Mouse (Mus musculus): Measurements from ENCODE around the gene Prrt4. TPM values are rescaled to one million over a fixed set of nuclear protein-coding genes. Genes with fewer than 3 reads are reported as not detected.
"Not testable (repeated sequence)": the region's sequence is repeated elsewhere in the genome, so short reads cannot be mapped to it uniquely, and the experiment has no call there.

The Prrt4 gene
- 4.6 and 6.1 TPM in 2 replicates for polyA plus RNA-seq (2015; fragmentation: Nextera tagmentation; extraction: Ambion mirVana)

DNA sequence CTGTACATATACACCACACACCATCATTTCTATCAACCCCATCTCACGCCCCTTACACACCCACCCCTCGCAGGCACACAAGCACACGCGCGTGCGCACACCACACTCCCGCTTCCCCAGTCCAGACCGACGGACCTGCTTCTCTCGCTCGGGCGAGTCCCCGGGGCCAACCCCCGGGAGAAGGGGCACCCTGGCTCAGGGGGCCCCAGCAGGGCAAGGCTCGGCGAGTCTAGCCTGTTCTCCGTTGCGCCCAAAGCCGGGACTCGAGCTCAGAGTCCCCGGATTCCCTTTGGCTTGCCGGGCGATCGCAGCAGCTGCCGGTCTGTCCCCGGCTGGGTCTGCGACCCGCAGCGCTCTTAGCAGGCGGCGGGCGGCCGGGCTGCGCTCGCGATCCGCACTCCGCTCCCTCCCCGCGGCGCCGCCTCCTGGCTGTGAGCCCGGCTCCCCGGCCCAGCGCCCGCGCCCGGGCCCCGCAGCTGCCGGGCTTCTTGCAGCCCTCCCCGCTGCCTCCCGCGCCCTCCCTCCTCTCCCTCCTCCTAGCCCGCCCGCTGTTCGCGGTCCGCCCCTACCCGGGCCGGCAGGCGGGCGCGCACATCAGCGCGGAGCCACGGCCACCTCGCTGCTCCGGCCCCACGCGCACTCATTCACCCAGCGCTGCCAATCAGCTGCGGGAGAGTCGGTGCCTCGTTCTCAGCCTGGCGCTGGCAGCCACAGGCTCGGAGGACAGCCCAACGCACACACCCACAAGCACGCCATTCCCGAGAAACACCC is at the start of gene Prrt4:
TSS of gene Prrt4 (minus strand) at position 697 of the 771 bp plus-strand sequence.
- Histone ChIP-seq H3K4me3 (replicated peaks; ENCODE audit: low read length) (peak within 1 kb of the TSS; percentile 64), H3K9ac (replicated peaks; ENCODE audit: low read depth, low read length) (peak within 1 kb of the TSS; percentile 86), H3K36me3 (ENCODE audit: control insufficient read depth, insufficient read depth) (no peaks in the 10 kb centered on the region), H3K4me1 (replicated peaks; ENCODE audit: control insufficient read depth, insufficient read depth, low read length) (peaks cover 12% of the 10 kb centered on the region), H3K27ac (ENCODE audit: low read length) (peak within 1 kb of the TSS; percentile 87), H3K27me3 (replicated peaks; ENCODE audit: control insufficient read depth, insufficient read depth, low read length) (peaks cover 13% of the 10 kb centered on the region; the same call in 1 of the 2 replicates), H3K4me2 (ENCODE audit: low read length) (peak within 1 kb of the TSS; percentile 82), H3K9me3 (ENCODE audit: control insufficient read depth, low read length) (no peaks in the 10 kb centered on the region)
- ATAC-seq = peak; percentile 87
- WGBS = under 1% methylated on average over 58 of the region's 79 CpGs

DNA sequence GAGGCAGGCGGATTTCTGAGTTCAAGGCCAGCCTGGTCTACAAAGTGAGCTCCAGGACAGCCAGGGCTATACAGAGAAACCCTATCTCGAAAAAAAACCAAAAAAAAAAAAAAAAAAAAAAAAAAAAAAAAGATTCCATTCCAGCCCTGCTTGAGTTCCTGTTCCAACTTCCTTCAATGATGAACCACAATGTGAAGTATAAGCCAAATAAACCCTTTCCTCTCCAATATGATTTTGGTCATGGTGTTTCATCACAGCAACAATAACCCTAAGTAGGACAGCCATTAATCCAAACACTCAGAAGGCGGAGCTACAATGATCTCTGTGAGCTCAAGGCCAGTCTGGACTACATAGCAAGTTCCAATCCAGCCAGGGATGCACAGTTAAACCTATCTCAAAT is 38.3 kb upstream of the Prrt4 start:
- WGBS = 93% methylated on average over 1 of the region's 3 CpGs
- not testable (repeated sequence) for H3K27ac ChIP-seq (ENCODE audit: low read length); H3K9ac ChIP-seq (replicated peaks; ENCODE audit: low read depth, low read length); H3K36me3 ChIP-seq (ENCODE audit: control insufficient read depth, insufficient read depth); H3K4me2 ChIP-seq (ENCODE audit: low read length); H3K4me3 ChIP-seq (replicated peaks; ENCODE audit: low read length); ATAC-seq; H3K9me3 ChIP-seq (ENCODE audit: control insufficient read depth, low read length)
- H3K27me3 ChIP-seq (replicated peaks; ENCODE audit: control insufficient read depth, insufficient read depth, low read length) = peaks cover 10% of the 10 kb centered on the region
- peaks cover 23% of the 10 kb centered on the region for H3K4me1 ChIP-seq (replicated peaks; ENCODE audit: control insufficient read depth, insufficient read depth, low read length)

DNA sequence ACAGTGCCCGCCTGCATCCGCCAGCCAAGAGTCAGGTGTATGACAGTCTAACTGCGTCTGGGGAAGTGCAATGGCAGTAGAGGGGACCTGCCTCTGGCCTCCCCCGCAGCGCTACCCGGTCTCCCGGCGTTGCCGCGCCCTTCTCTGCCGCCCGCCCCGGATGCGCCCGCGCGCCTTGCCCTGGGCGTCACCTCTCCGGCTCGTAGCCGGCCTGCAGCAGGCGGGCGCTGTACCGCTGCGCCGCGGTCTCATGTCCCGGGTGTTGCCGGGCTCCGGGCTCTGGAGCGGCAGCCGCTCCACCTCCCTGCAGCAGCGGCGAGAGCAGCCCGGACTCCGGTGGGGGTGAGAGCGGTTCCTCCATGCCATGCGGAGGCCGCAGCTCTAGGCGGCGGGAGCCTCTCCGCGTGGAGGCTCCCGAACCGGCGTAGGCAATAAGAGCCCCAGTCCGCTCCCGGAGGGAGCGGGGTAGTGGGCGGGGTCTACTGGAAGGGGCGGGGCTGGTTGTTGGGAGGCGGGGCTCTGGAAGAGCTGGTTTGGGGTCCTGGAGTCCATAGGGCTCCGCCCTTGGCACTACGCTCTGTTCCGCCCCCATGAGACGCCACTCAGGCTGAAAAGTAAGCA is 36.6 kb upstream of the Prrt4 start, which contains the start of gene Impdh1:
TSS of gene Impdh1 (minus strand) at position 484 of the 621 bp plus-strand sequence.
- Histone ChIP-seq H3K4me1 (replicated peaks; ENCODE audit: control insufficient read depth, insufficient read depth, low read length) (peaks cover 34% of the 10 kb centered on the region), H3K9me3 (ENCODE audit: control insufficient read depth, low read length) (no peaks in the 10 kb centered on the region), H3K27me3 (replicated peaks; ENCODE audit: control insufficient read depth, insufficient read depth, low read length) (peaks cover 10% of the 10 kb centered on the region), H3K4me3 (replicated peaks; ENCODE audit: low read length) (peak within 1 kb of the TSS; percentile 71), H3K9ac (replicated peaks; ENCODE audit: low read depth, low read length) (peak within 1 kb of the TSS; percentile 72), H3K4me2 (ENCODE audit: low read length) (peak within 1 kb of the TSS; percentile 94), H3K27ac (ENCODE audit: low read length) (no peak within 1 kb of the TSS), H3K36me3 (ENCODE audit: control insufficient read depth, insufficient read depth) (no peaks in the 10 kb centered on the region)
- peak; percentile 63 for ATAC-seq
- under 1% methylated on average over 56 of the region's 56 CpGs for WGBS

GRCm38 (mm10) chr6:29215181-29215580 is 35.8 kb upstream of the Prrt4 start:
- no peak overlapping the region for H3K27ac ChIP-seq (ENCODE audit: low read length)
- peak overlapping the region; percentile 71 for H3K4me3 ChIP-seq (replicated peaks; ENCODE audit: low read length)
- no peak for ATAC-seq
- peak overlapping the region; percentile 94 for H3K4me2 ChIP-seq (ENCODE audit: low read length)
- H3K9ac ChIP-seq (replicated peaks; ENCODE audit: low read depth, low read length) = peak overlapping the region; percentile 72; the same call in 1 of the 2 replicates
- H3K36me3 ChIP-seq (ENCODE audit: control insufficient read depth, insufficient read depth) = no peaks in the 10 kb centered on the region
- WGBS = 14% methylated on average over 9 of the region's 9 CpGs
- no peaks in the 10 kb centered on the region for H3K9me3 ChIP-seq (ENCODE audit: control insufficient read depth, low read length)
- peaks cover 41% of the 10 kb centered on the region for H3K4me1 ChIP-seq (replicated peaks; ENCODE audit: control insufficient read depth, insufficient read depth, low read length)
- peaks cover 10% of the 10 kb centered on the region for H3K27me3 ChIP-seq (replicated peaks; ENCODE audit: control insufficient read depth, insufficient read depth, low read length)

DNA sequence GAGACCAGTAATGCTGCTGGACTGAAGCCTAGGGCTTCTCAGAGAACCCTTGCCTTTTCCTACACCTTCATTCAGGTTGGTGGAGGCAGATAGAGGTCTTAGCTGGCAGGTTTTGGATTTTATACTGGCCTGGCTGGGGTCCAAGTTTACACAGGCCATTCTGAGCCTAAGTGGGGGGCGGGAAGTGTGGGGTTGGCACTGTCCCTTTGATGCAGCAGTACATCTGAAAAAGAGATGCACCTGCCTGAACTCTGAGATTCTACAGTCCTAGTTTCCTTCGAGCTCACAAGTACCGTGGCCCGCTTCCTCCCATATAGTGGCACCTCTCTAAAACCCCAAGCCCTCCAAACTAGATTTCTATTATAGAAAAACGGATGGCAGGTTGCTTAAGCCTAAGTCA is 35.4 kb upstream of the Prrt4 start:
- no peak for ATAC-seq
- Histone ChIP-seq H3K4me1 (replicated peaks; ENCODE audit: control insufficient read depth, insufficient read depth, low read length) (peaks cover 45% of the 10 kb centered on the region), H3K36me3 (ENCODE audit: control insufficient read depth, insufficient read depth) (no peaks in the 10 kb centered on the region), H3K4me3 (replicated peaks; ENCODE audit: low read length) (no peak overlapping the region), H3K27me3 (replicated peaks; ENCODE audit: control insufficient read depth, insufficient read depth, low read length) (peaks cover 10% of the 10 kb centered on the region), H3K9me3 (ENCODE audit: control insufficient read depth, low read length) (no peaks in the 10 kb centered on the region), H3K4me2 (ENCODE audit: low read length) (no peak overlapping the region), H3K27ac (ENCODE audit: low read length) (no peak overlapping the region), H3K9ac (replicated peaks; ENCODE audit: low read depth, low read length) (no peak overlapping the region)
- WGBS = 36% methylated on average over 5 of the region's 5 CpGs

DNA sequence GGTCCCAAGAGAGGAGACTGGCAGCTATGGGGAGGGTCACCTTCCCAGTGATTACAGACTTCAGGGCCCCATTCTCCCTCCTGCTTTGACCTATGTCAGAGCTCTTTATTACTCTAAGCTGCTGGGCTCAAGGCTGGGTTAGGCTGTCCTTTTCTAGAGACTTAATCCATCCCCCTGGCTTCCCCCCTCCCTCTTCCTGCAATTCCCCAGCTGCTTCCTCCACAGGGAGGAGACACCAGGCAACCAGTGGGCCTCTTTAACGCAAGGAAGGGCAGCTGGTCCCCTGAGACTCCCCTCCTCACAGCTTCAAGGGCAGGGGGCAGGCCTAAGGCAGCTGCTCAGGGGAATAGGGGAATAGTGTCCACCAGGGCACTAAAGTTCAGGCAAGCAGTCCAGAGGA is 34.9 kb upstream of the Prrt4 start:
- no peak overlapping the region for H3K9ac ChIP-seq (replicated peaks; ENCODE audit: low read depth, low read length)
- no peak overlapping the region for H3K4me3 ChIP-seq (replicated peaks; ENCODE audit: low read length)
- H3K9me3 ChIP-seq (ENCODE audit: control insufficient read depth, low read length) = no peaks in the 10 kb centered on the region
- no peak for ATAC-seq
- peaks cover 10% of the 10 kb centered on the region for H3K27me3 ChIP-seq (replicated peaks; ENCODE audit: control insufficient read depth, insufficient read depth, low read length)
- no peak overlapping the region for H3K4me2 ChIP-seq (ENCODE audit: low read length)
- H3K36me3 ChIP-seq (ENCODE audit: control insufficient read depth, insufficient read depth) = no peaks in the 10 kb centered on the region
- no peak overlapping the region for H3K27ac ChIP-seq (ENCODE audit: low read length)
- WGBS = 25% methylated on average over 1 of the region's 1 CpGs
- H3K4me1 ChIP-seq (replicated peaks; ENCODE audit: control insufficient read depth, insufficient read depth, low read length) = peaks cover 50% of the 10 kb centered on the region

- Histone ChIP-seq H3K27ac (ENCODE audit: low read length) (no peak overlapping the region), H3K4me1 (replicated peaks; ENCODE audit: control insufficient read depth, insufficient read depth, low read length) (peaks cover 54% of the 10 kb centered on the region), H3K9ac (replicated peaks; ENCODE audit: low read depth, low read length) (no peak overlapping the region), H3K27me3 (replicated peaks; ENCODE audit: control insufficient read depth, insufficient read depth, low read length) (peaks cover 10% of the 10 kb centered on the region), H3K36me3 (ENCODE audit: control insufficient read depth, insufficient read depth) (no peaks in the 10 kb centered on the region), H3K4me2 (ENCODE audit: low read length) (no peak overlapping the region), H3K4me3 (replicated peaks; ENCODE audit: low read length) (no peak overlapping the region), H3K9me3 (ENCODE audit: control insufficient read depth, low read length) (no peaks in the 10 kb centered on the region)
- no peak for ATAC-seq
- 72% methylated on average over 5 of the region's 5 CpGs for WGBS
Observed at GRCm38 (mm10) chr6:29213436-29213835, 34.1 kb upstream of the Prrt4 start.

GRCm38 (mm10) chr6:29211806-29212492 is 32.6 kb upstream of the Prrt4 start:
- peak overlapping the region; percentile 93 for H3K4me2 ChIP-seq (ENCODE audit: low read length)
- peaks cover 10% of the 10 kb centered on the region for H3K27me3 ChIP-seq (replicated peaks; ENCODE audit: control insufficient read depth, insufficient read depth, low read length)
- H3K4me3 ChIP-seq (replicated peaks; ENCODE audit: low read length) = peak overlapping the region; percentile 81
- under 1% methylated on average over 54 of the region's 66 CpGs for WGBS
- ATAC-seq = peak; percentile 81
- H3K9ac ChIP-seq (replicated peaks; ENCODE audit: low read depth, low read length) = peak overlapping the region; percentile 87
- no peaks in the 10 kb centered on the region for H3K9me3 ChIP-seq (ENCODE audit: control insufficient read depth, low read length)
- peaks cover 54% of the 10 kb centered on the region for H3K4me1 ChIP-seq (replicated peaks; ENCODE audit: control insufficient read depth, insufficient read depth, low read length)
- H3K27ac ChIP-seq (ENCODE audit: low read length) = peak overlapping the region; percentile 81
- no peaks in the 10 kb centered on the region for H3K36me3 ChIP-seq (ENCODE audit: control insufficient read depth, insufficient read depth)

DNA sequence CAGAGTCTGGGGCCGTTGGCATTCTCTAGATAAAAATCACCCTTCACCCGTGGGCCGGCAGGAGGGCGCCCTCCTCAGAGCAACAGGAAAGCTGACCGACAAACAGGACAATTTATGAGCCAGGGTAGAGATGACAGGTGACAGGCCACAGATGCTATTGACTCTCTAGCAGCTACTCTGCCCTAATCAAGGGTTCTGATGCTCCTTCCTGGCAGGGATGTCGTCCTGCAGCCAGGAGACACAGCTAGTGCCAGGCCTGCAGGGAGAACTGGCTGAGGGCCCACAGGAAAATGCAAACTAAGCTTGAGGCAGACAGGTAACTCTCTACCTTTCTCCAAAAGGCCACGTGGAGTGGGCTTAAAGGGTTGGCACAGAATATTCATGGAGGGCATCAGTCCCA is 31.8 kb upstream of the Prrt4 start:
- H3K4me3 ChIP-seq (replicated peaks; ENCODE audit: low read length) = peak overlapping the region; percentile 81
- ATAC-seq = no peak
- H3K4me1 ChIP-seq (replicated peaks; ENCODE audit: control insufficient read depth, insufficient read depth, low read length) = peaks cover 50% of the 10 kb centered on the region
- peak overlapping the region; percentile 93 for H3K4me2 ChIP-seq (ENCODE audit: low read length)
- peaks cover 10% of the 10 kb centered on the region for H3K27me3 ChIP-seq (replicated peaks; ENCODE audit: control insufficient read depth, insufficient read depth, low read length)
- no peak overlapping the region for H3K27ac ChIP-seq (ENCODE audit: low read length)
- WGBS = 35% methylated on average over 7 of the region's 7 CpGs
- peak overlapping the region; percentile 87 for H3K9ac ChIP-seq (replicated peaks; ENCODE audit: low read depth, low read length)
- no peaks in the 10 kb centered on the region for H3K9me3 ChIP-seq (ENCODE audit: control insufficient read depth, low read length)
- H3K36me3 ChIP-seq (ENCODE audit: control insufficient read depth, insufficient read depth) = no peaks in the 10 kb centered on the region
